Mouse (Mus musculus) MN1 (cell line): ENCODE measurements at regions not wholly inside any gene's neighbourhood (a gene's known extent, or its start where the extent isn't known, plus 50 kb on each side); places are given as distances from the start of the nearest gene placed in this dataset.

Experiments used
- DNase-seq: peaks from one replicate; pipeline ENCODE4 v3.0.0-alpha.2; 2016; ENCODE audit warnings: low spot score

- DNase-seq, result peak; percentile 10
Measured at GRCm38 (mm10) chr7:117875241-117875640, 240.7 kb downstream of the Rps15a start.

DNA sequence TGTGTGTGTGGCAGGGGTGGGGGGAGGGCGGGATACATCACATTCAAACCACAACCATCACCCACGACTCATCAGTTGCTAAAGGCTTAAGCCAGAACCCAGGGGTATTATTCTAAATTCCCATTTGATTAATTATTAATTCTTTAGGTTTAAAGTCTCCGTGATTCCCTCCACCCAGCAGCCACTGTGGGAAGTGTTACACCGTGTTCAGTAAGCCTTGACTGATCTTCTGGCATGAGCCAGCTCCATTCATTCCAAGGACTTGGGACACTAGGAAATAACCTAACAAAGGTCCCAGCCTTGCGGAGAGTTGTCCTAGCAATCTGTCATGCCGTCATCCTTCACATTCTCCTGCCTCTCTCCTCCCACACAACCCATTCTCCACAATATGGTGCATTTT, 256.6 kb downstream of the Rps15a start:
- DNase-seq, result no peak

DNA sequence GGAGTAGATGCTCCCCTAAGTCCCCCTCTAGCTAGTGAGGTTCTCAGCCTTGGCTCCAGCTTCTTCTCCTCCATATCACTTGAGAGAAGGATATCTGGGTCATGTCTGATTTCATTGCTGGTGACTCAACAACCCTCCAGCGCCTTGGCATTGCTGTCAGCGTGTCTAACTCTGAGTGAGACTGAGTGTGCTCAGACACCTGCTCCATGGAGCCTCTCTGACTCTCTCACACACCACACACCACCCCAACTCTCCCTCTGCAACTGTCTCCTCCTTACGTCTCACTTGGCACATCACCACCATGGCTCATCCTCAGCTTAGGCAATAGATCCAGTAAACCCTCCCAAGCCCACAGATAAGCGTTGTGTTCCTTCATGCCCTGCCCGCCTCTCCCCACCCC, 260.0 kb downstream of the Rps15a start:
- no peak for DNase-seq

DNA sequence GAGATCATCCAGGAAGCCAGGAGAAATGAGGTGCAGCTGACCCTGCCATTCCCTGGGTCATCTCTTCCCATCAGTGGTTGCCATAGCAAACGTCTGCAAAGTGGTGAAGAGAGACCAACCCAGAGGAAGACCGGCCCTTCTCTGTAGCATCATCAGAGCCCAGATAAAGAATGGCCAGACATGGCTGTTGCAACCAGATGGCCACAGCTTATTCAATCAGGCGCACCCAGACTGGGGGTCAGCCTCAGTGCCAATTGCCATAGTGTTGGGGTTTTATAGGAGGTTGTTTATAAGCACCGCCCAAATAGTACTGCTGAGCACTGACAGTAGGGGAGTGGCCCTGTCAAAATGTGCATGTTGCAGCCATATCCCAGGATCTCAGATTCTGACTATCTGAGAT, 262.3 kb downstream of the Rps15a start:
- peak; percentile 88 for DNase-seq

DNA sequence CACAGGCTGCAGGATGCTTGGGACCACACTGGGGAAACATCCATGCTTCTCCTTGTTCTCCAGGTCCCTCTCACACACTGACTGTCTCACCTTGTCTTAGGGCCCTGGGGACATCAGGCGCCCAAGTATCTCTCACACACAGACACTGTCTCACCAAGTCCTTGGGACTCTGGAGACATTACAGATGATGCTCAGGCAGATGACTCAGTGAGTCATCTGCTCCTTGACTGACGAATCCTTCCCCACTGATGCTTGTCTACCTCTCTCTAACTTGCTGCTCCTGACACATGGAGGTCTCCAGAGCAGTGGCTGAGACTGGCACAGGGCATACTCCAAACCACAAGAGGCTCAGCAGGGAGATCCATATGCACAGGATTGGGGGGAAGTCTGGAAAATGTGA, 263.1 kb downstream of the Rps15a start:
- peak; percentile 57 for DNase-seq

DNA sequence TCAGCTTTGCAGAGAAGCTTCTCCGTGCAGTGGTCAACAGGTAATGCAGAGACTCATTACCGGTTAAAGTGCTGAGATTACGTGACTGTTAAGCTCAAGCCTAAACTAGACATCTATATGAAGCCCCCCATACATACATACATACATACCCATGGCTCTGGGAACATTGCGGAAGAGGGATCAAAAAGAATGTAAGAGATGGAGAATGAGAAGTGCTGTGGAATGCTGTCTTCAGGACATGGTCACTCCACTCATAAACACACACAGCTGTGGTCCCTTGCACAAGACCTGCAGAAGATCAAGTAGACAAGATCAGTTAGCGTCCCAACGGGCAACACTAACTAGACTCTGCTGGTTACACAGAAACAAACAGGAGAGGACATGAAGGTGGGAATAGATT, 265.2 kb downstream of the Rps15a start:
- no peak for DNase-seq

GRCm38 (mm10) chr7:117846041-117846440, 269.9 kb downstream of the Rps15a start:
- DNase-seq, result no peak

DNA sequence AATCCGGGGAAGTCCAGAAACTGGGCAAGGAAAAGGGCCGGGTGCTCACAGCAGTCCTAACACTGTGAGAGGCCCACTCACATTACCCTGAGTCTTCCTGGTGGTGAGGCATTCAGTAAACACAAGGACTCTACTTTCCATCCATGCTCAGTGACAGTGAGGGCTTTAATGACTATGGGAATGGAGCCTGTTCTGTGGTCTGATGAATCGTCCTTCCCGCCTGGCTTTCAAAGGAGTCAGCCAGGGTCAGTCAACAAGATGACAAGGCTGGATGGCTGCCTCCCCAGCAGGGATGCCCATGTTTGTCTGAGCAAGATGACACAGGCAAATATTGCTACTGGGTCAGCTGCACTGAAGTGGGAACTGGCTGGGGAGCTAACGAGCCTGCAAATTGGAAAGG, 273.2 kb downstream of the Rps15a start:
- DNase-seq, result no peak

DNA sequence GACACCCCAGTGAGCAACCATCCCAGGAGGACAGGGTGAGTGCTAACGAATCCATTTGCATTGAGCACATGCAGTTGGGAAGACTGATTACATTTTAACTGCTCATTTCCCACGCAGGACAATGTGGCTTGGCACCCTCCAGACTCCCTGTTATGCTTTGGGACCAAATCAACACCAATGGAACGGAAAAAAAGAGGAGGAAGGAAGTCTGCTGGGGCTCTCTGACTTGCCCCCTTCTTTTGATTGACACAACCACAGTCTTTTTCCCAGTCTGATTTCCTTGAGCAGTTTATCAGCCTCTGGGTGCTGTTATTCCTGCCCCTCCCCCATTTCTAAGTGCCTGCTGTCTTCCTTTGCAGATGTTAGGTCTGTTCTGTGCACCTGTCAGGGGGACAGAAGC, 321.0 kb downstream of the Rps15a start:
- DNase-seq, result no peak

- DNase-seq, result no peak
Measured at GRCm38 (mm10) chr7:117793991-117794390, 322.0 kb downstream of the Rps15a start.

DNA sequence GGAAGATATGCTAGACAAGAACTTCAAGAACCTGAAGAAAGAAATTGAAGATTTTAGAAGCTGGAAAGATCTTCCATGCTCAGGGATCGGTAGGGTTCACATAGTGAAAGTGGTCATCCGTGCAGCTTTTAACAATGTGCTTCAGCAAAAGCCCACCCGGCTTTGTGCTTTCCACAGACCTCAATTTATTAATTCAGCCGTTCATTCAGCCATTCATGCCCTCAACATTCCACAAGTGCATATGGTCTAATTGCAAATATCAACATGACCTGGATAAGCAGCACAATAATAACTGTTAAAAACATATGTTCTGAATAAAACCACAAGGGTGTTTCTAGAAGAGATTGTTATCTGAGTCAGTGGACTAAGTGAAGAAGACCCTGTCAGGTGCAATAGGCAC, 323.5 kb downstream of the Rps15a start:
- DNase-seq, result no peak

DNA sequence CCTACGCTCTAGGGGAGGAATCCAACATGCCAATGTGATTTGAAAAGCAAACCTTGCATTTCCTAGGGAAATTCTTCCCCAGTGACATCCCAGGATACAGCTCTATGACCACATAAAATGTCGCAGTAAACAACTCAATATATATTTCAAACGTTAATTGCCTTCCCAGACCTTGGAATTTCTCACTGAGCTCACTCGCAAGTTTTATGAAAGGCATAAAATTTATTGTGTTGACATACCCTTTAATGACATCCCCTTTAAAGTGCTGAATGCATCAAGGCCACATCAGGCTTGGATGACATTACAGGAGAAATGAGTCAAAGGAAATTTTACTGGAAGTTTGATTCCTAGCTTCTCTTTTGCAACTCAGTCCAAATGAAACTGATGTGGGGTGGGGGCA, 337.0 kb downstream of the Rps15a start:
- no peak for DNase-seq

- DNase-seq, result no peak
Measured at GRCm38 (mm10) chr7:117777921-117778320, 338.1 kb downstream of the Rps15a start.

- DNase-seq, result no peak
Measured at GRCm38 (mm10) chr7:117771836-117772235, 344.2 kb downstream of the Rps15a start.

GRCm38 (mm10) chr7:117759506-117759905, 356.5 kb downstream of the Rps15a start:
- no peak for DNase-seq

GRCm38 (mm10) chr7:117757033-117757432, 359.0 kb downstream of the Rps15a start:
- DNase-seq, result no peak

DNA sequence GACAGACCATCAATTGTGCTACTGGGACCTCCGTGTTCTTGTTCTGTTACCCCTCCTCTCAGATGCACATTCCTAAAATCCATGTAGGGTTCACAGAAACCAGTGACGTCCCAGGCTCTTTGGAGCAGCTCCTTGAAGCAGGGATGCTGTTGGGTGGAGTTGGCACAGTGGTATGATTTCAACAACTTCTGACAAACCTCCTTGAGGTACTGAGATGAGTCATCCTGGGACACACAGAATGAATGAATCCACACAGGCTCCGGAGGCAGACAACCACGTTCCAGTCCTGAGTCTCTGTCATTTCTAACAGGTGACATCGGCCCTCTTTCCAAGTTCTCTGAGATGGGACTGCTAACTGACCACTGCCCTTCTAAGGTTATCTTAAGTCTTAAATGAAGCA, 360.2 kb downstream of the Rps15a start:
- DNase-seq, result no peak

GRCm38 (mm10) chr7:117753296-117753695, 362.7 kb downstream of the Rps15a start:
- peak; percentile 57 for DNase-seq

DNA sequence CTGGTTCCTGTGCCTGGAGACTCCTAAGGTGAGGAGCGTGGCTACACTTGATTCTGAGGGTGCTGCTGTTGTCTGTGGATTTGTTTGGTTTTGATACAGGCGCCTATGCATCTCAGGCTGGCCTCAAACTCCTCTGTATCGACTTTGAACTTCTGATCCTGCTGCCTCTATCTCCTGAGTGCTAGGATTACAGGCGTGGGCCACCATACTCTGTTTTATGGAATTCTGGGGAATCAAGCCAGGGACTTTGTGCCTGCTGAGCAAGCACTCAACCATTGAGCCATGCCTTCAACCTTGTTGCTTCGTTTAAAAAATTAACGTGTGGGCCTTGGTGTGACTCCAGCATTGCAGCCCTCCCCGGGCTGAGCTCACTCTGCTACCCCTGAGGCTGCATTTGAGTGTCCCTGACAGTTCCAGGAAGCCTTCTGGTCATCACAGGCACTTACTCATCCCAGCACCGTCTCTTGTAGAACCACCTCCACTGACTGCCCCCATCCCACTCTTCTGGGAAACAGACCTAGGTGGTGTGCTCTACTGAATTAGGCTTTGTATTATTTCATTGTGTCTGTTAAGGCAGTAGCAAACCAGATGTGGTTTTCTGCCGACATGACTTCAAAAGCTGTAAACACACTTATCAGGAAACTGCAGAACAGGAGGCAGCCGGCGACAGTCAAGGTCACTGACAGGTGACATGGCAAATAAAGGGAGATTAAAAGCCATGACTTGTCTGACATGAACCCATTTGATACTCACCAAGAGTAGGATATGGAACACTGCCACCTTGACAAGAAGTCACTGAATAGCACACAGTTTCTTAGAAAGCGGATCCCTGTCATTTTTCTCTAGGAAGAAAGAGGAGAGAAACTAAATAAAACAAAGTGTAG, 363.4 kb downstream of the Rps15a start:
- DNase-seq, result peak; percentile 24

- no peak for DNase-seq
Measured at GRCm38 (mm10) chr7:117747991-117748390, 367.2 kb downstream of the Xylt1 start.

DNA sequence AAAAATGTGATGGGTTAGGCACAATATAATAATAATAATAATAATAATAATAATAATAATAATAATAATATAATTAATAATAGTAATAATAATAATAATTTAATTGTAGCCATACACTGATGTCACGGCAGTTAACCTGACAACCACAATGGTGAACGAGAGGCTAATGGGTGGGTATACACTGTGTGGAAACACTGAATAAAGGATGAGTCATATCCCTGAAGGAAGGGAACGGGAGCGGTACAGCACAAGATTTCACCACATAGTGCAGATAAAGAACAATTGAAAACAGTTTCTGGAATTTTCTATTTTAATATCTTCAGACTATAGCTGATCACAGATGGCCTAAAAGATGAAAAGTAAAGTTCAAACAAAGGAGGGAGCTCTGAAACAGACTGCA, 365.6 kb downstream of the Xylt1 start:
- no peak for DNase-seq

DNA sequence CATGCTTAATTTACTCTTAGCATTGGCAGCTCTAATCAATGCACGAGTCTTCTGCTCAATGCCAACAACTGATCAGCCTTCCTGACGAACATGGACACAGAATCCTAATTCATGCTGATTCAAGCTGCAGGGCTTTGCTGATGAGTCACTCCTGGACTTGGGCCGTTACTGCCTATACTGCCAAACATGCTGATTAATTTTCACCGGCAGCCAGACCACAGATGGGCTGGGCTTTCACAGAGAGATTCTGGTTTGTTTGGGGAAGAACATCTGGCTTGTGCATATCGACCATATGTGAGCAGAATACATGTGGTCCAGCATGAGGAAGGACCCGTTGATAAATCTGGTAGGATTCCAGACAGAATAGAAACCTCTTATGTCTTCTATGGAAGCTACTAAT, 358.9 kb downstream of the Xylt1 start:
- peak; percentile 61 for DNase-seq

GRCm38 (mm10) chr7:117735699-117736020, 354.9 kb downstream of the Xylt1 start:
- no peak for DNase-seq

DNA sequence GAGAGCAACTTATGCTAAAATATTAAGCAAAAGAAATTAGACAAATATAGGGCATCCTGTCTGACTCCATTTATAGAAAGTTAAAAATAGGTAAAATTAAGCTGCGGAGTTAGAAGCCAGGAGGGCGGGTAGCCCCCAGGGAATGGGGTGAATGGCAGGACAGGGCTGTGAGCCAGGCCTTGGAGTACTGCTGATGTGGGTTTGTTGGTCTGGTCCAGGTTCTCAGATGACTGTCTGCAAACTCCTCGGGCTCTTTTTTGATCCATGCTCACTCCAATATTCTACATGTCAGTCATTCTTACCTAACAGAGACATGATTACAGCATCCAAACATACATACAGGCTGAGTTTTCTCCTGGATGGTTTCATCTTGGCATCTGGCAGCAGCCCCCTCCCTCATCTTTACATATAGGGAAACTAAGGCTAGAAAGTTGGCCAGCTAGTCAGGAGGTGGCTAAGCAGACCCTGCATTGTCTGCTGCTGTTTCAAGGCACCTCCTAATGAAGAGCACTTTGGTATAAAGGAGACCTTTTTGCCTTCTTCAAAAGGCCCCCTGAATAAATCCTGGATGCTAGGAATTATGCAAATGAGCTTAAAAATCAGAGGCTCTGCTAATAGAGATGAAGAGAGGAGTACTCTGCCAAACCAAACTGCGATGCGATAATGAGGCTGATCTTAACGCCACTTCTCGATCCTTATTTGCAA, 354.4 kb downstream of the Xylt1 start:
- no peak for DNase-seq
